Mouse (Mus musculus): ENCODE data around the gene Plp2. TPM values are rescaled to one million over a fixed set of nuclear protein-coding genes. Genes with fewer than 3 reads are reported as not detected.

Gene Plp2
- polyA plus RNA-seq, 1 experiment from 2014 or later: 25.7 TPM

DNA sequence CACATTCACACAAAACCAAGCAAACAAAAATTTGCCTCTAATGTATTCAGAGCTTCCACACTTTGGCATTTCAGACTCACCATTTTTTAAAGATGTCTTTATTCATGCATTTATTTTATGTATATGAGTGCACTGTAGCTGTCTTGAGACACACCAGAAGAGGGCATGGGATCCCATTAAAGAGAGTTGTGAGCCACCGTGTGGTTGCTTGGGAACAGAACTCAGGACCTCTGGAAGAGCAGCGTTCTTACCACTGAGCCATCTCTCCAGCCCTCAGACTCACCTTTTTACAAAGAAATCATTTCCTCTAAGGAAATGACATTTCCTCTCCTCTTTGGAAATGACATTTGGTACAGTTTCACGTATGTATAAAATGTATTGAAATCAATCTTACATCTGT, 7.8 kb upstream of the Plp2 start:
- no peak overlapping the region for H3K9ac ChIP-seq (replicated peaks)
- no peaks in the 10 kb centered on the region for H3K27me3 ChIP-seq (ENCODE audit: insufficient read depth, low read length)
- TF ChIP-seq EP300 (IDR thresholded peaks at IDR 0.05; ENCODE audit: low read depth): no peak
- peak; percentile 17; the same call in 1 of the 2 replicates for TF ChIP-seq CTCF (IDR thresholded peaks at IDR 0.05; ENCODE audit: low read depth)
- H3K36me3 ChIP-seq (replicated peaks; ENCODE audit: insufficient read depth, low read length): no peaks in the 10 kb centered on the region
- ATAC-seq: no peak
- no peak overlapping the region for H3K27ac ChIP-seq (ENCODE audit: low read depth)
- H3K4me2 ChIP-seq (ENCODE audit: low read depth, low read length): no peak overlapping the region; the same call in 1 of the 2 replicates
- WGBS (ENCODE audit: insufficient replicate concordance): 29% methylated on average over 3 of the region's 3 CpGs
- no peak overlapping the region for H3K4me3 ChIP-seq (ENCODE audit: low read depth, low read length)
- no peaks in the 10 kb centered on the region for H3K9me3 ChIP-seq (ENCODE audit: low read length)
- no peak for DNase-seq
- H3K4me1 ChIP-seq (ENCODE audit: insufficient read depth): peaks cover under 1% of the 10 kb centered on the region

DNA sequence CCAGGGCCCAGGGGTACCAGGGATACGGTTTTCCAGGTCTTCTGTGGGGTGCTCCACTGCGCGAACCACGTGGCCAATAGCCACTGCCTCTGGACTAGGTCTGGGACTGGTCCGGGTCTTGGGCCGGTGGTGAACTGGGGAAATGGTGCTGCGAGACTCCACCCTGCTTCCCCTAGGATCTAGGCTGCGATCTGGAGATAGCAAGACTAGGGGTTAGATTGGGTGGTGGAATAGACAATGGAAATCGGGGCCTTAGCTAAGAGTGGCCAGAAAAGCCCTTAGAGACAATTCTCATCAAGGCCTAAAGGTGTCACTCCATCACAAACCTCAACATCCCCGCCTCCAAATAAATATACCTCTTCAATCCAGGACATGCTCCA, 3.8 kb upstream of the Plp2 start:
- Histone ChIP-seq H3K9me3 (ENCODE audit: low read length) (no peaks in the 10 kb centered on the region), H3K36me3 (replicated peaks; ENCODE audit: insufficient read depth, low read length) (no peaks in the 10 kb centered on the region), H3K9ac (replicated peaks) (0 out of 2 replicates have a peak overlapping the region, but pooled peaks have one; percentile 13), H3K27ac (ENCODE audit: low read depth) (no peak overlapping the region), H3K4me3 (ENCODE audit: low read depth, low read length) (peak overlapping the region; percentile 25), H3K27me3 (ENCODE audit: insufficient read depth, low read length) (no peaks in the 10 kb centered on the region), H3K4me2 (ENCODE audit: low read depth, low read length) (peak overlapping the region; percentile 66), H3K4me1 (ENCODE audit: insufficient read depth) (peaks cover 6% of the 10 kb centered on the region)
- 25% methylated on average over 10 of the region's 10 CpGs for WGBS (ENCODE audit: insufficient replicate concordance)
- TF ChIP-seq CTCF (IDR thresholded peaks at IDR 0.05; ENCODE audit: low read depth): no peak
- TF ChIP-seq EP300 (IDR thresholded peaks at IDR 0.05; ENCODE audit: low read depth): no peak
- DNase-seq: no peak
- no peak for ATAC-seq

DNA sequence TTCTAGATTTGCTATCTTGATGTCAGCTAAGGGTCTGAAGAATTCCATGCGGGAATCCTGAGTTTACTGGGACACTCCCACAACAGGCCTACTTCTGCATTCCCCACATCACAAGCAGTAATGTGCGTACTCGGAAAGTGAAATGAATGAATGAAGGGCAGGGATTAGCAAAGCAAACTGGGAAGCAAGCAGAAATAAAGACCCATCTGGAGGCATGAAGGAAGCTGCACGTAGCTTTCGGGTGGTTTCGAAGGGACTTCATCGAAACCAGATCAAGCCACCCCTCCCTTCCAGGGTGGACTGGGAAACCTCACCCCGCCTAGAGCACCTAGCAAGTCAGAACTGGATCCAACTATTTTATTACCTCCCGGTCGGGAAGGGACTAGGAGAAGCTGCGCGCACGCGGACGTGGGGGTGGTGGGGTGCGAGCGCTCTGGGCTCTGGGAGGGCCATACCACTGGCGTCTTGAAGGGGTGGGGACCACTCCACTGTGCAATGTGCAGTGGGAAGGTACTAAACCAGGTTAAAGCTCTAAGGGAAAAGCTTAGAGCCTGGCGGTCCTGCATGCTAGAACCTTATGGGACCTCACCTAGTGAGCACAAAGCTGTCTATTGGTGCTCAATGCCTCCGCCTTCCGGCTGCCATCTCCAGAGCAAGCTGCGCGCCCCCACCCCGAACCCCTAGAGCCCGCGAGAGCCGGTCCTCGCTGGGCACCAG, 3.3 kb upstream of the Plp2 start:
- Histone ChIP-seq H3K9me3 (ENCODE audit: low read length) (no peaks in the 10 kb centered on the region), H3K4me3 (ENCODE audit: low read depth, low read length) (peak overlapping the region; percentile 25), H3K4me1 (ENCODE audit: insufficient read depth) (peaks cover 6% of the 10 kb centered on the region), H3K27me3 (ENCODE audit: insufficient read depth, low read length) (no peaks in the 10 kb centered on the region), H3K9ac (replicated peaks) (peak overlapping the region; percentile 13; the same call in 1 of the 2 replicates), H3K27ac (ENCODE audit: low read depth) (peak overlapping the region; percentile 62), H3K4me2 (ENCODE audit: low read depth, low read length) (peak overlapping the region; percentile 66), H3K36me3 (replicated peaks; ENCODE audit: insufficient read depth, low read length) (no peaks in the 10 kb centered on the region)
- TF ChIP-seq EP300 (IDR thresholded peaks at IDR 0.05; ENCODE audit: low read depth) (no peak), CTCF (IDR thresholded peaks at IDR 0.05; ENCODE audit: low read depth) (no peak)
- 0 out of 2 replicates have a peak, but pooled peaks have one; percentile 6 for ATAC-seq
- WGBS (ENCODE audit: insufficient replicate concordance): 30% methylated on average over 27 of the region's 28 CpGs
- DNase-seq: no peak

DNA sequence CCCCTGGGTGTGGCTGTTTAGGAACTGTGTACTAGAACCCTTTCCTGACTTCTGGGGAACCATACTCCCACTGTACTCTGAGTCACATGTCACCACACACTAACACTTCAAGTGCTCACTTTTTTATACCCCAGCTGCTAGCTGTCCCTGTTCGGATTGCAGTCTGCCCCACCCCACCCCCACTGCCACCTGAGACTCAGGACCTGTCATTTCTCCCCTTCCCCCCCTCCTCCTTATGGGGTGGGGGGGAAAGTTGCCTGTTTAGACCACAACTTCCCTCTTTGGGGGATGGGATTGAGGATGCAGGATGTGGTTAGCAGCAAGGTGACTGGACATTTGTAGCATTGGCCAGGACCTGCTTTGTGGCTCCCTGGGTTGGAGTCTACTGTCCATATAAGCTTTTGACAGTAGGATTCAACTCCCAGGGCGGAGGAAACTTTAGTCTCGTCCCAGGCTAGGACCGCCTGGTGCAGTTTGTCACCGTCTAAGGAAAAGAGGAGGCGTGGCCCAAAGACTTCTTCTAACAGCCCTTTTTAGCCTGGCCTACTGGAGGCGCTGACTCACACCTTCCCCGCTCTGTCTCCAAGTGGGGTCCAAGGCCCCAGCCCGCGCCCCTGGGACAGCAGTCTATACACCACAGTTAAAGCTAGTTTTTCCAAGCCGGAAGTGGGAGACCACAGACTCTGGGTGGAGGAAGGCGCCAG, 2.5 kb upstream of the Plp2 start:
- Histone ChIP-seq H3K4me2 (ENCODE audit: low read depth, low read length) (peak overlapping the region; percentile 66), H3K36me3 (replicated peaks; ENCODE audit: insufficient read depth, low read length) (no peaks in the 10 kb centered on the region), H3K4me1 (ENCODE audit: insufficient read depth) (peaks cover 6% of the 10 kb centered on the region; the same call in 1 of the 2 replicates), H3K9me3 (ENCODE audit: low read length) (no peaks in the 10 kb centered on the region), H3K4me3 (ENCODE audit: low read depth, low read length) (peak overlapping the region; percentile 25; the same call in 1 of the 2 replicates), H3K27me3 (ENCODE audit: insufficient read depth, low read length) (no peaks in the 10 kb centered on the region), H3K27ac (ENCODE audit: low read depth) (peak overlapping the region; percentile 62), H3K9ac (replicated peaks) (no peak overlapping the region)
- WGBS (ENCODE audit: insufficient replicate concordance): 20% methylated on average over 12 of the region's 12 CpGs
- DNase-seq: peak; percentile 41
- ATAC-seq: peak; percentile 33
- TF ChIP-seq CTCF (IDR thresholded peaks at IDR 0.05; ENCODE audit: low read depth) (no peak), EP300 (IDR thresholded peaks at IDR 0.05; ENCODE audit: low read depth) (no peak)

DNA sequence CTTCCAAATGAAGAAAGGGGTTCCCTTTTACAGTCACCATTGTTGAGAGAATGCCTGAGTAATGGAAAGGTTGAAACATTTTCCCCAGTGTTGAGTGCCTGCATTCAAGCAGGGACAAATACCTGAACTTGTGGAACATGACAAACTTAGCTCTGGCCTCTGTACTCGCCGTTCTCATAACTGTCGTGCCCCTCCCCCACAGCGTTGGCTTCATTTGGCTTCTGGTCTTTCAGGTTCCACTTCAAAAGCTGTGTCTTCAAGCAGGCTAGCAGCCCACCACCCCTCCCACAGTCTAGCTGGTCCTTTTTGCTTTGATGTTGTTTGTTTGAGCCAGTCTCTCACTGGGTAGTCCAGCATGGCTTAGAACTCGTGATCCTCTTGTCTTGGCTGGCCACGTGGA, 1.5 kb upstream of the Plp2 start:
- H3K27me3 ChIP-seq (ENCODE audit: insufficient read depth, low read length): no peaks in the 10 kb centered on the region
- H3K4me1 ChIP-seq (ENCODE audit: insufficient read depth): peaks cover 6% of the 10 kb centered on the region; the same call in 1 of the 2 replicates
- 46% methylated on average over 6 of the region's 6 CpGs for WGBS (ENCODE audit: insufficient replicate concordance)
- ATAC-seq (no peak), DNase-seq (no peak)
- no peaks in the 10 kb centered on the region for H3K9me3 ChIP-seq (ENCODE audit: low read length)
- TF ChIP-seq CTCF (IDR thresholded peaks at IDR 0.05; ENCODE audit: low read depth) (no peak), EP300 (IDR thresholded peaks at IDR 0.05; ENCODE audit: low read depth) (no peak)
- H3K4me2 ChIP-seq (ENCODE audit: low read depth, low read length): 0 out of 2 replicates have a peak overlapping the region, but pooled peaks have one; percentile 1
- no peaks in the 10 kb centered on the region for H3K36me3 ChIP-seq (replicated peaks; ENCODE audit: insufficient read depth, low read length)
- H3K9ac ChIP-seq (replicated peaks): no peak overlapping the region
- H3K27ac ChIP-seq (ENCODE audit: low read depth): no peak overlapping the region
- no peak overlapping the region for H3K4me3 ChIP-seq (ENCODE audit: low read depth, low read length)

DNA sequence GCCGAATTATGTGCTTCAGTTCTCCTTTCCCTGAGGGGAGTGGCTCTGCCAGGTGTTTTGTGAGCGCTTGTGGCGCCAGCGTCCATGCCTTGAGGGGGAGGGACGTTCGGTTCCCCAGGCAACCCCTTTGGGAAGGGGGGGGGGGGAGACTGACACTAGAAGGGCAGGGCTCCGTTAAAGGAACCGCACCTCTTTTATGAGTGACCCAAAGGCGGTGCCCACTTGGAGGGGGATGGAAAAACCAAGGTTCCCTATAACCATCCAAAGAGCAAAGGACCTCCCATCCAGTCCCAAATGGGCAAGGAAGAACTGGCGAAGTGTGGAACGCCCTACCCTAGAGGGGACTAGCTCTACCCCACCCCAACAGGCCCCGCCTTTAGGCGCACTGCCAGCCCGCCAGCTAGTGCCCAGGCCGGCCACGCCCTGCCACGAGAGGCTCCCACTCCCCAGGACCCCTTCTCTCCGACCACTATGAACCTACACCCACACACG, 754 bp downstream of the Plp2 start:
- H3K4me3 ChIP-seq (ENCODE audit: low read depth, low read length): peak overlapping the region; percentile 54
- no peak for TF ChIP-seq CTCF (IDR thresholded peaks at IDR 0.05; ENCODE audit: low read depth)
- TF ChIP-seq EP300 (IDR thresholded peaks at IDR 0.05; ENCODE audit: low read depth): no peak
- DNase-seq (peak; percentile 71), ATAC-seq (peak; percentile 70)
- H3K9ac ChIP-seq (replicated peaks): peak overlapping the region; percentile 59
- H3K27ac ChIP-seq (ENCODE audit: low read depth): peak overlapping the region; percentile 62; the same call in 1 of the 2 replicates
- no peaks in the 10 kb centered on the region for H3K27me3 ChIP-seq (ENCODE audit: insufficient read depth, low read length)
- 0 out of 2 replicates have a peak, but pooled peaks cover 10% of the 10 kb centered on the region for H3K36me3 ChIP-seq (replicated peaks; ENCODE audit: insufficient read depth, low read length)
- H3K9me3 ChIP-seq (ENCODE audit: low read length): no peaks in the 10 kb centered on the region
- H3K4me2 ChIP-seq (ENCODE audit: low read depth, low read length): peak overlapping the region; percentile 72
- 22% methylated on average over 19 of the region's 19 CpGs for WGBS (ENCODE audit: insufficient replicate concordance)
- peaks cover 6% of the 10 kb centered on the region; the same call in 1 of the 2 replicates for H3K4me1 ChIP-seq (ENCODE audit: insufficient read depth)
